Mouse (Mus musculus) layer of hippocampus, adult 11-12 months (tissue): ENCODE results near the gene Rnf223.
"Not testable (repeated sequence)": the region's sequence is repeated elsewhere in the genome, so short reads cannot be mapped to it uniquely, and the experiment has no call there.

Experiments
- DNase-seq: peaks from one replicate; pipeline ENCODE4 v3.0.0; 2022; ENCODE audit warnings: low spot score

Rnf223 gene

GRCm38 (mm10) chr4:156128746-156129145, 1.6 kb upstream of the Rnf223 start:
- DNase-seq: no peak

GRCm38 (mm10) chr4:156130940-156131339, 627 bp downstream of the Rnf223 start:
- no peak for DNase-seq

GRCm38 (mm10) chr4:156133334-156133733, 3.0 kb downstream of the Rnf223 start:
- DNase-seq: no peak

- no peak for DNase-seq
Observed at GRCm38 (mm10) chr4:156133943-156134605, 3.8 kb downstream of the Rnf223 start.

- no peak for DNase-seq
Observed at GRCm38 (mm10) chr4:156135112-156135511, 4.8 kb downstream of the Rnf223 start.

- DNase-seq: no peak
Observed at GRCm38 (mm10) chr4:156135801-156136200, 5.5 kb downstream of the Rnf223 start.

GRCm38 (mm10) chr4:156136285-156137100, 6.2 kb downstream of the Rnf223 start:
- DNase-seq: no peak

GRCm38 (mm10) chr4:156150887-156151286, 20.6 kb downstream of the Rnf223 start:
- not testable (repeated sequence) for DNase-seq

- no peak for DNase-seq
Observed at GRCm38 (mm10) chr4:156154771-156155170, 24.5 kb downstream of the Rnf223 start.

- DNase-seq: no peak
Observed at GRCm38 (mm10) chr4:156166477-156166876, 36.2 kb downstream of the Rnf223 start.

- DNase-seq: no peak
Observed at GRCm38 (mm10) chr4:156168611-156169010, 38.3 kb downstream of the Rnf223 start.

GRCm38 (mm10) chr4:156169129-156169528, 38.8 kb downstream of the Rnf223 start:
- no peak for DNase-seq

GRCm38 (mm10) chr4:156171828-156172227, 41.5 kb downstream of the Rnf223 start:
- DNase-seq: no peak

GRCm38 (mm10) chr4:156177630-156178029, 47.3 kb downstream of the Rnf223 start:
- no peak for DNase-seq
